Mouse (Mus musculus) thymus, postnatal 14 days (tissue): Measurements from ENCODE around the gene Rpn1.

Experiments
- DNase-seq: peaks from one replicate; pipeline ENCODE4 v3.0.0; 2021

Gene Rpn1

DNA sequence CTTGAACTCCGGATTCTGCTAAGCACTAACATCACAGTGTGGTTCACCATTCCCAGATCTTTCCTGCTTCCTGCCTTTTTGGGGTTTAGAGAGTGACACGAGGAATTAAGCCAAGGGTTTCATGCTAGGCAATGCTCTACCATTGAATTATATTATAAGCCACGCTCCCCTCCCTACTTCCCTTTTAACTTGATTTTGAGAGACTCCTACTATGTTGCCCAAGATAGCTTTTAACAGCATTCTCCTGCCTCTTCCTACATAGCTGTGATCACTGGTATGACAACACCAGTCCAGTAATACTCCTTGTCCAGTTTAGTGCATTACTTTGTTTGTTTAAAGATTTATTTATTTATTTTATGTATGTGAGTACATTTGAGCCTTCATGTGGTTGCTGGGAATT, 16.6 kb upstream of the Rpn1 start:
- DNase-seq: no peak

DNA sequence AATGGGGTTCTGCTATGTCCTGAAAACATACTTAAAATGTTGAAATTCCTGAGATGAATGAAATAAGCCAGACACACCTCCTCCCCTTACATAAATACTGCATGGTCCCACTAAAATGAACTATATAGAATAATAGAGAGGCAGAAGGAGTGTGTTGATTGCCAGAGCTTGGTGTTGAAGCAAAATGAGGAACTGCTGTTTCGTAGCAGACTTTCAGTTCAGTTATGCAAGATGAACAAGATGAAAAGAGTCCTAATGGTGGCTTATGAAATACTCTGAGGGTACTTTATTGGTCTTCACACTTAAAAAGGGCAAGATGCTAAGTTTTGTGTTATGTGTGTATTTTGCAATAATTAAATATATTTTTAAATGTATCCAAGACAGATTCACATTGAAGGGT, 15.5 kb upstream of the Rpn1 start:
- no peak for DNase-seq

DNA sequence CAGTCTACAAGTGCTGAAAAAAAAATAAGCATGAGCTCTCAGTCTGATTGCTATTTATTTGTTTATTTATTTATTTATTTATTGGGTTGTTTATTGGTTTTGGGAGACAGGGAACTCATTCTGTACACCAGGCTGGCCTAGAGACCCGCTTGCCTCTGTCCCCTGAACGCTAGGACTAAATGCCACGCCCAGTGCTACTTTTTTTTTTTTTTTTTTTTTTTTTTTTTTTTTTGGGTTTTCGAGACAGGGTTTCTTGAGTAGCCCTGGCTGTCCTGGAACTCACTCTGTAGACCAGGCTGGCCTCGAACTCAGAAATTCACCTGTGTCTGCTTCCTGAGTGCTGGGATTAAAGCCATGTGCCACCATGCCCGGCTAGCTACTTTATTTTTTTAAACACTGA, 13.8 kb upstream of the Rpn1 start:
- no peak for DNase-seq

DNA sequence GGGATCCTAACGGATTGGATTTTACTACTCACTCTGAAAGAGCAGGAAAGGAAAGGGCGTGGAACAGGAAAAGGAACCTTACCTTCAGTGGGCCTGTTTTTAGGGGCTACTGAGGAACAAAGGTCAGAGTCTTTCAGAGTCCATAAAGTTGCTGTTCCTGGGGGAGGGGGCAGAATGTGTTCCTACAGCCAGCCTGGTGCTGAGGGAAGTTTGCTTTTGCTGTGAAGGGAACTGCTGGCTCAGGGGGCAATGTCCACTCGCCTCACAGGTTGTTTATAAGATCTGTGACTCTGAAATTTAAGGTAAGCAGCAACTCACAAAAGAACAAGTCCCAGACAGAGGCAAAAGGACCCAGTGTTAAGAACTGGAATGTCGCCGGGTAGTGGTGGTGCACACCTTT, 13.1 kb upstream of the Rpn1 start:
- no peak for DNase-seq

DNA sequence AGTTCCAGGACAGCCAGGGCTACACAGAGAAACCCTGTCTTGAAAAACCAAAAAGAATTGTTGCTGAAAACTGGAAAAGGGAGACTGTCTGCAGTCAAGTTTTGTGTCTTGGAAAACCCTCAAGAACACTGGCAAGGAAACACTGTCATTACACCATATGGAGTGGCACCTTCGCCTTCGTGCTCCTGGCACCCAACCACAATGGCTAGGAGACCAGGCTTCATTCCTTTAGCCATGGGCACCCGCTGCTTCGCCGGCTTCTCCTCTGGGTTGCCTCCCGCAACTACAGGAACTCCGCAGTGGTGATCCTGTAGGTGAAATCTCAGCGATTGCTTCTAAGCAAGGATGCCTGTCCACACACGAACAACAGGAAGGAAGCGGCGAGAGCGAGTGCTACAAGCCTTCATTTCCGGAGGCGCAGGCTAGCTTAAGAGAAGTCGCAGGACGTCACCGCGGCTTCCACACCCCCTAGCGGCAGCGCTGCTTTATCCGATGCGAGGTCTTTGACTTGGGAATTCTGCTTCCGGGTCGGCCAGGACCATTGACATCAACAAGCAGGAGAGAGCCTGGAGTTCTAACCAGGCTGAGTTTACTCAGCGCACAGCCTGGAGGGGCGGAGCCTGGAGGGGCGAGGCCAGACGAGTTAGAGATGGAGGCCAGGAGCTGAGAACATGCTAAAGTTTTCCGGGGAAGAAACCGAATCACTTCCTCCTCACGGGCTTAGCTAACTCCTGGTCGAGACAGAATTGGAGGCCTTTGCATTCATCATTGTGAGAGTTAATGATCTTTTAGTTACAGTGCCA, 9.3 kb upstream of the Rpn1 start:
- DNase-seq: peak; percentile 93

DNA sequence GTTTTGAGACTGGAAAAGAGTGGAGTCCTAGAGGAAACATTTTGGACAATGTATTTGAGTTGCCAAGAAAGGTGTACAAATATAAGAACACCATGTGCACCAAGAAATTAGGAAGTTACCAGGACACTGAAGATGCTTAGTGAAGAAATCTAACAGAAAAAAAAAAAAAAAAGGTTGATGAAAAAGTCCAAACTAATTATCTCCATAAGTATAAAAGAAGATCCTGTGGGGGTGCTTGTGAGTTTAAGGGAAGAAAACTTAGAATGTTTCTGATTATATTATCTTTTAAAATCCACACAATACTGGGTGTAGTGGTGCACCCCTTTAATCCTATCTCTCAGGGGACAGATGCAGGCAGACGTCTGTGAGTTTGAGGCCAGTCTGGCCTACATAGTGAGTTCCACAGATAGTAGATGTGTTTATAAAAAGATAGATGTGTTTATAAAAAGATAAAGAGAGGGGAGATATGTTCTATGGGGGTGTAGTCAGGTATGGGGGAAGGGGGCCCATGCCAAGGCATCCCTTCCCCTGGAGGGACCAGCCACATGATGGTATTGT, 8.2 kb upstream of the Rpn1 start:
- no peak for DNase-seq

DNA sequence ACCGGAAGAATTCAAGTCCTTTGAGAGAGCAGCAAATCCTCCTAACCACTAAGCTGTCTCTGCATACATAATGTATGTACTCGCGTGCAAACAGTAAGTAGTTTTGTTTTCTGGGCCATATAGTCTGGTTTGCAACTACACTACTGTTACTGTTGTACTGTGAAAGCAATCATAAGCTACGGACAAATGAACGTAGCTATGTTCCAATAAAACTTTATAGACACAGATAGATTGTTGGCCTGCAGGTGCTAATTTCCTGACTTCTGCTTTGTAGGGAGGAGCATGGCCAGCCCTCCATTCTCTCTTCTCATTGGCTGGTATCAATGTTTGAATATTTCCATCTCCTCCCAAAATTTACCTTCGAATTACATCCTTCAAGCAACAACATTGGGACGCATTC, 1.2 kb upstream of the Rpn1 start:
- no peak for DNase-seq

DNA sequence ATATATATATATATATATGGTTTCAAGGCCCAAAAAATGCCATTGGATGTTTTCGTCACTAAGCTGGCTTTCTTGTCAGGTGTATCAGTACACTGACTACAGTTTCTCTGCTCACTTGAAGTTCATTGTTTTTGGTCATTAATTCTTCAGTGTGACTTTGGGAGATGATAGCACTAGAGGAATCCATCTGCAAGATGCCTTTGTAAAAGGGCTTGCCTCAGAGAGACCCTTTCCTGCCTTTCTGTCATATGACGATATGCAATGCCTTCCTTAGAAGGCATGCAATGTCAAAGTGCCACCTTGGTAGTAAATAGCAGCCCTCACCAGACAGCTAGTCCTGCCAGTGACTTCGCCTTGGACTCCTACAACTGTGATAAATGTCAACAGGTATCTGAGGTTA, 610 bp upstream of the Rpn1 start:
- DNase-seq: no peak

DNA sequence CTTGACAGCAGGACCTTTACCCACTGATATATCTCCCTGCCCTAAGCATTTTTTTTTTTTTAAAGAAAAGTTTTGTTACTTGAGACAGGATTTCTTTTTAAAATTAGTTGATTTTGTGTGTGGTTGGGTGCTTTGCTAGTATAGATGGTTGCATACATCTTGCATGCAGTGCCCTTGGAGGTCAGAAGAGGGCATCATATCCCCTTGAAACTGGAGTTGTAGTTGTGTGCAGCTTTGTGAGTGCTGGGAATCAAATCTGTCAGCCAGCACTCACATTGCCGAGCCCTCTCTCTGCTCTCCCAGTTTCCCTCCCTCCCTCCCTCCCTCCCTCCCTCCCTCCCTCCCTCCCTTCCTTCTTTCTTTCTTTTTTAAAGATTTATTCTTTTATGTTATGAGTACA, 4.7 kb downstream of the Rpn1 start:
- no peak for DNase-seq

DNA sequence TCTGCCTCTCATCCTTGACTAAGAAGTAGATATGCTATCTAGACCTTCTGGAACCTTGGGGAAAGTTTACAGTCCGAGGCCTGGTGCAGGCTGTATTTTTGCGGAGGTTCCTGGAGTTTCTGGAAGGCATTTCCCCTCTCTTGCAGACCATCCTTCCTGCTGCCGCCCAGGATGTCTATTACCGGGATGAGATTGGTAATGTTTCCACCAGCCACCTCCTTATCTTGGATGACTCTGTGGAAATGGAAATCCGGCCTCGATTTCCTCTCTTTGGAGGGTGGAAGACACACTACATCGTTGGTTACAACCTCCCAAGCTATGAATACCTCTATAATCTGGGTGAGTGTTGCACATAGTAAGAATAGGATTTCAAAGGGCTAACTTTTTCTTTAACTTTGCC, 11.1 kb downstream of the Rpn1 start:
- DNase-seq: no peak

DNA sequence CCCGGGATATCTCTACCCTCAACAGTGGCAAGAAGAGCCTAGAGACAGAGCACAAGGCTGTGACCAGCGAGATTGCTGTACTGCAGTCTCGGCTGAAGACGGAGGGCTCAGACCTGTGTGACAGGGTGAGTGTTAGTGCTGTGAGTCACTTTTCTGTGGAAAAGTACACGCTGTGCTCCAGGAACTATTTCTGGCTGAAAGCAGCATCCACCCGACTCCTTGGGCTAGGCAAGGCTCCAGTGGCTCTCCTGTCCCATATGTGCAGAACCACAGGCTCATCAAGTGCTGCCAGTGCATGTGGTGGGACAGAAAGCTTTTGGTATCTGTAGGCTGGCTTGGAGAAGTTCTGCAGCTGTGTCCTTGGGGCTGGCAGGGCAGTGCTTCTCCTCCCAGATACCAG, 17.8 kb downstream of the Rpn1 start:
- DNase-seq: no peak

DNA sequence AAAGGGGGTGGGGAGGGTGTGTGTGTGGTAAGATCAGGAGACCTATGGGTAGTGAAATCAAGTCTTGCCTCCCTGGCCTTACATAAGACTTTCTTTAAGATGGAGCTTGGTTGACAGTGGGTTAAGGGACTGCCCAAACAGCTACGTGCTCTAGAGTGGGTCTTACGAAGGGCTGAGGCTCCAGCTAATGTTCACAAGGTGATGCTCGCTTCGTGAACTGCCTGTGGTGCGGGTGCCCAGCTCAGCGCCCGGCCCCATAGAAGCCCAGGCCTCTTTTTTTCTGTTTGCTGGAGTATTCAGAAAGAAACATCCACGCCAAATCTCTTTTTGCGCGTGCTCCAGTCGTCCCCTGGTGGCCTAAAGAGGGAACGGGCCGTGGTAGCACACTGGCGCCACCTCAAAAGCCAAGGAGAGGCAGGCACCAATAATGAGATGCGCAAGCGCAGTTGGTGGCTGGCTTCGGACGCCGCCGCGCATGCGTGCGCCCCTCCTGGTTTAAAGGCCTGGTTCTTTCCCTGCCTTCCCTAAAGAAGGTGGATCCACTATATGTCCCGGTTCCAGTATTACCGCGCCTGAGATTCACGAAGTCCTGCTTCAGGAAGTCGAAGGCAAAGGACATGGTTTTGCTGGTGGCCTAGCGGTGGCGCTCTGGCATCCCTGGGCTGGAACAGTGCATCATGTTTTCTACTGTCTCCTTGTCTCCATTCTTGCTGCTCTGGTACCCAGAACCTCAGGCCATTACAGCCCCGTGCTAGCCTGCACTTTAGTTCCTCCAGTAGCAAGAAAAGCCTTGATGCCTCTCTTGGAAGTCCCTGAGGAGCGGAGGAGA, 21.7 kb downstream of the Rpn1 start:
- peak; percentile 81 for DNase-seq

DNA sequence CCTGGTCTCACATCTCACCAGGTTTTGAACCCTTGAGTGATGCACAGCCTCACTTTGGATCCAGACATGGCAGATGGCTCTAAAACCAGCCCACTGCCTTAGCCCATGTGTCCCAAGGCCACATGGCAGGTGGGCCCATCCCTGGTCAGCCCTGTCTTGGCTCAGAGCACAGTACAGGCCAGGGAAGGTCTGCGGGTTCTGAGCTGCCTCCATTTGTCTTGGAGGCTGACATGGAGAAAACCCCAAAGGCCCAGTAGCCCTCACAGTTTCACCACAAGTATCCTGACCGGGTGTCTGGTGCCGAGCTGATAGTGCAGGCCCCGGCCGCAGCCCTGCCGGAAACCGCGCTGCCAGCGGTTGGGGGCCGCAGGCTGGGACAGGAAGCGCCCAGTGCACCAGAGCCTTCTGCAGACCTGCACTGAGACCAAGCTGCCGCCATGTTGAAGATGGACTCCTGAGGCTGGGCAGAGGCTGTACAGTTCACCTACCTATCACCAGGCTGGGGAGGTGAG, 22.4 kb downstream of the Rpn1 start:
- no peak for DNase-seq

DNA sequence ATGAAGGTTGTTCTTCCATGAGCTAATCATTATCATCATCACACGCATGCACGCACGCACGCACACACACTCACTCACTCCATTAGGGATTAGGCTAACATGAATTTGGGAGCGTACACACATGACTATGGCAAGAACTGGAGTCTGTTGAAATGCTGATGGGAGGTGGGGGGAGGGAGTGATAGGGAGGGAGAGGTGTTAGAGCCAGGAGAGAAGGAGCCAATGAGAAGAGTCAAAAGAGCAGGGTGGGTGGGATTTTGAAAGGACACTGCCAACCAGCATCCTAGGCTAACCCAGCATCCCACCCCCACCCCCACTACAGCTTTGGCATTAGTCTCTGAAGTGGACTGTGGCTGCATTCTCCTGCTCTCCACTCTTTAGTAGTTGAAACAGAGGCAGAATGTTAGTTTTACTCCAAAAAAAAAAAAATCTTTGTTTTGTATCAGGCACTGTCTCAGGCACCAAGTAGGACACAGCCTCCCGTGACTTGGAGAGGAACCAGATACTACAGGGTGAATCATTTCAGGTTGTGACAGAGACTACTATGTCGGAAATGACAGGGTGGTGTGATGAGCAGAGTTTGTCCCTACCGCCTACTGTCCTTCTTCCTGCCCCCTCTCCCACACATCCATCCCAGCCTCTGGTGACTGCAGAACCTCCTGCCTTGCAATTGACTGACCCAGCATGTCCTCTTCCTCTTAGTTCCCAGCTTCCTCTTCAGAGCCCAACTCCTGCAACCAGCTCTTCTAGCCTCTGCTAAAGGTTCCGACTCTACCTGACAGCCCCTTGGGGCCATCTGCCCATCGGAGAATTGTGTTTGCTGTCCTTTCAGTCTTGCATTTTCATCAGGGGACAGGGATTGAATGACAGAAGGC, 23.6 kb downstream of the Rpn1 start:
- no peak for DNase-seq

DNA sequence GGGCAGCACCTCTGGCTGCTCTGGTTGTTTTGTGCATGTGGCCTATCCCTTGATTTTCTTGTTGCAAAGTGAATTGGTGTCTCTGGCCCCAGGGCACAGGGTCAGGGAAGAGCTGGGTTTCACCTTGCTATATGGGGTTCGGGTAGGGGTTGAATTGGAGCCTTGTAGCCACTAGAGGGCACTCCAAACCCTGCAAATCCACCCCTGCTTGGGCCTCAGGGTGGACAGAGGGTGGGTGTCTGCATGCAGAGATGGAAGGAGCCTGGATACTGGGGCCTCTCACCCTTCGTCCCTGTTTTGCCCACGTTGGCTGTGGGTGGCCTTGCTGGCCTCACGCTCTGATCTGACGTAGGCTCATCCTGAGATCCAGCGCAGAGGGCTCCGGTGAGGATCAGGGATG, 28.9 kb downstream of the Rpn1 start:
- peak; percentile 60 for DNase-seq

DNA sequence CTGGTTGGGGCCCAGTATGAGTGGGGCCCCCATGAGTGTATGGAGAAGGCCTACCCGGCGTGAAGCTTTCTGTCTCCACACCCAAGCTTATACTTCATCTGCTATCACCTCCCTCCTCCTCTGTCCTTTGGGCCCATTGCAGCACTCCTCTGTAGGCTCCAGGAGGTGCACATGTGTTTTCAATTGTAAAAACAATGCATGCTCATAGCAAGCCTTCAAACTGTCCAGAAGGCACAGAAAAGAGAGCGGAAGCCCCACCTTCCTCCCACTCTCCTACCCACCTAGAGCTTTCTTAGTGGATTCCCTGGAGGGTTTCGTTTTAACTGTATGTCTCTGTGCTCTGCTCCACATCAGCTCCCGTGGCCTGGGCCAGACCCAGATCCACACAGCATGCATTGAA, 30.1 kb downstream of the Rpn1 start:
- DNase-seq: no peak

DNA sequence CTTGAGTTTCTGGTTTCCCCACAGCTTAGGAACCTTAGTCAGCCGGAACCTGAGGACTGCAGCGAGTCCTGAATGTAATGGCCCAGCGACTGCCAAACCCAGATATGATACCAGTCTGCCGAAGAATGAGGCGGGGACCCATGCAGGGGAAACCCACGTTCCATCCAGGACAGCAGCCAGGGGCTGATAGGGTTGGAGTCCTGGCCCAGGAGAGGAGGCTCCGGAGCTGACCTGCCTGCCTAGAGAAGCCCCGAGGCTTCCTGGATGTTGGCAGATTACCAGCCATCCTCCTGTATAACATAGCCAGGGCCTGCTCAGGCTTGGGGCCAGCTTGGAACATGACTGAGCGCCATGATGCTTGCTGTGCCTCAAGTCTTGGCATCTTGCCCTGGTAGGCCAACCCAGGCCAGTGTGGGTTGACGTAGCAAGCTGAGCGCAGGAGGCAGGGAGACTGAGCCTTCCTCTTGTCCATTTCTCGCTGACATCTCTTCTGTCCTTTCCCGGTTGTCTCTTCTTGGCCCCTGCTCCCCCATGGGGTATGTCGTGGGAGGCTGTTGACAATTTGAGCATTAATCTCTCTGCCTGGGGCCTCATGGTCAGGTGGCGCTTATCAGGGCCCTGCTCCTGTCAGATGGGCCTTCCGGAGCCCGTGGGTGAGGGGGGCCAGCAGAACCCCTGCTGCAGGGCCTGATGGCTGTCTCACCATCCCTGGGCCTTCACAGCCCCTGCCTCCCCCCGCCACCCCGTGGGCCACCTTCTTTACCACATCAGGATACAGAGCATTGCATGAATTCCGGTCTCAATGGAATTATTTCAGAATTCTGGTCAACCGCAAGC, 32.3 kb downstream of the Rpn1 start:
- DNase-seq: no peak

DNA sequence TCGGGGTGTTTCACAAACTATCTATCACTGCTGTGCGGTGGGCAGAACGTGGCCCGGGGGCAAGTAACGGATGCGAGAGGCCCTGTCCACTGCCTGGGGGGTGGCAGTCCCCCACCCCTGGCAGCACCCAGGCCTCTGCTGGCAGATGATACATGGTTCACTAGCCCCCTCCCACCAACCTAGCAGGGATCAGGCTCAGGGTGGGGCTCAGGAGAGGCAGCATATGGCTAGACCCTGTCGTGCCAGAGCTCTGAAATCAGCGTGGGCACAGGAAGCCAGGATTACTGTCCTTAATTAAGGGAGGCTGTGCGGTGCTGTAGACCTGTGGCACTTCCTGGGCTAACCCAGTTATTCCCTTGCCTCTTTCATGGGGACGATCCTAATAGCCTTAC, 32.9 kb downstream of the Rpn1 start:
- no peak for DNase-seq

DNA sequence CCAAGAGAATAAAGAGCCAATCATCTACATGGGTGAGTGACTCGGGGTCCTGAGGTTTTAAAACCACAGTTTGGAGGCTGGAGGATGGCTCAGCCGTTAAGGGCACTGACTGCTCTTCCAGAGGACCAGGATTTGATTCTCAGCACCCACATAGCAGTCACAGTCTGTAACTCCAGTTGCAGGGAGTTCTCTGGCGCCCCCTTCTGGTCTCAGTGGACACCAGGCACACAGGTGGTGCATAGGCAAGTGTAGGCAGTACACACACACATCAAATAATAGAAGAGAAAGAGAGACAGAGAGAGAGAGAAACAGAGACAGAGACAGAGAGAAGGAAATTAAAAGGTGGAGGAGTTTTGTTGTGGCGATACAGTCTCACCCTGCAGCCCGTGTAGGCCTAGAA, 35.0 kb downstream of the Rpn1 start:
- no peak for DNase-seq

DNA sequence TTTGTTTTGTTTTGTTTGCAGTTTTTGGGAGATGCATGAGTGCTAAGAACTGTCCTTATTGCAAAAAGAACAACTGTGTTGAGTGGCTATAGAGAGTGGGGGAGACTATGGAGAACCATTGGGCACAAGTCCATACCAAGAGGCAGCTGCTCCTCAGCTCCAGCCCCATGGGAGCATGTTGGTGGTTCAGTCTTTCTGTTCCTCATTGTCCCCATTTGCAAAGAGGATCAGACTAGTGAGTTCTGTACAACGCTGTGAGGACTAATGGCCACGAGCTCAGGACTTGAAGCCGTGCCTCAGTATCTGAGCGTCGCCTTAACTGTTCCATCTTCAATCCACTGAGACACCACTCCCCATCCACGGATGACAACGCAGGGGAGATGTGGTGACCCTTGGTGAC, 36.5 kb downstream of the Rpn1 start:
- no peak for DNase-seq

DNA sequence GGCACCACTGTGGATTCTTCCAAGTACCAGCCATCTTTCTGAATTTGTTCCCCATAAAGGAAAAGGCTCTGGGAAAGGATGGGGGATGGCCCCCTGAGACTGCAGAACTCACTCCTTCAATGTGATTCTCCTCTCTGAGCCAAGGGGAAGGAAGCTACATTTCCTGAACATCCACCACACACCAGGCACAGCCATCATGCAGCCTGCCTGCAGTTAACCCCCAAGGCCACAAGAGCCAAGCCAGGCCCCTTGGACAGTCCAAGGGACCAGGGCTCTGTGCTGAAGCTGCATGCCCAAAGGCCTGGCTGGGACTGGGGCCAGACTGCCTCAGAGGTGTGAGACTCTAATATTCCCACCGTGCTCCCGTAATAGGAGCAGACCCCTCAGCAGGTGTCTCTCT, 37.5 kb downstream of the Rpn1 start:
- DNase-seq: no peak
